Mouse (Mus musculus): Measurements from ENCODE around the gene Tm2d3.

The Tm2d3 gene

DNA sequence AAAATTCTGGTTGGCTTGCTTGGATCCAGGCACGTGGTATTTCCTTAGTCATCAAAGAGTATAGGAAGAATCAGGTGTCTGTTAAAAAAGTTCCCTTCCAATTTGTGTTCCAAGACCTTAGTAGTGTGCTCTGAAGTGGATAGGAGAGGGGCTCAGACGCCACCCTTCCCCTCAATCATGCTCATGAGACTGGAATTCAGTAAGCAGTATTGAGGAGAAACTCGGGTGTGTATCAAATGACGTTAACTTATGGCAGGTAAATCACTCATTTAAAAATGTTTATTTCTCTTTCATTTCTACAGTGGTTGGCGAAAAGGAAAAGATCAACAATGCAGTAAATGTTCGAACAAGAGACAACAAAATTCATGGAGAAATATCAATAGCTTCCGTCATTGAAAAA lies at the start of gene Tm2d3:
Tm2d3 (plus strand) TSS at position 301 of the 400 bp plus-strand sequence.
- in situ Hi-C loops (cut with MboI, MseI) = loop anchor here (10.0 kb wide), 1 partner anchor 1686 kb away; no protein-coding TSS in a partner anchor

DNA sequence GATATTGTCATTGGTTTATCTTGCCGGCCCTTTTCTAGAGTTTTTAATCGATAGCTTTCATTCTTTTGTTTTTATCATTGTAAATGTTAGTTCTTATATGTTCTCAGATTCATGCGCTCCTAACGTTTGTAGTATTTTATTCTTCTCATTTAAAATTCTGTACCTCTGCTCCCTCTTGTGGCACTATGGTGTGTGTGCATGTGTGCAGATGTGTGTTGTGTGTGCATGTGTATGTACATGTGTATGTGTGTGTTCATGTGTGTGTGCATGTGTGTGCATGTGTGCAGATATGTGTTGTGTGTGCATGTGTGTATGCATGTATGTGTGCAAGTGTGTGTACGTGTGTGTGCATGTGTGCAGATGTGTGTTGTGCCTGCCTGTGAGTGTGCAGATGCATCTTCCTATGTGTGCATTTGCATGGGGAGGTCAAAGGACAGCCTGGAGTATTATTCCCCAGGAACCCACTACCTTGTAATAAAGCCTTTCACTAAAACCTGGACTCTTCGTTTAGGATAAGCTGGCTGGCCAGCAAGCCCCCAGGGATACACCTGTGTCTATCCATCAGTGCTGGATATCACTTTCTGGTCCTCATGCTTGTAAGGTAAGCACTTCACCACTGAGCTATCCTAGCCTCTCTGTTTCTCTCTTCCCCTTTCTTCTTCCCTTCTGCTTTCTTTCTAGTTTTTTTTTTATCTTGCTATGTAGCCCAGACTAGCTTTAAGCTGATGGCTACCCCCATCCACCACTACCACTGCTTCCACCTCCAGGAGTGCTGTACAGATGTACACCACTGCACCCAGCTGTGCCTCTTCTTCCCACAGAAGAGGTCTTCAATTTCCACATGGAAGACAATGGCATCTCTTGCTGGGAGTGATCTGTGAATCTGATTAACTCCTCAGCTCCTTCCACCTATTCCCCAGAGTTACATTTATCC lies 48.3 kb upstream of the Tm2d3 start:
- in situ Hi-C loops (cut with MboI, MseI) = no loop called here

DNA sequence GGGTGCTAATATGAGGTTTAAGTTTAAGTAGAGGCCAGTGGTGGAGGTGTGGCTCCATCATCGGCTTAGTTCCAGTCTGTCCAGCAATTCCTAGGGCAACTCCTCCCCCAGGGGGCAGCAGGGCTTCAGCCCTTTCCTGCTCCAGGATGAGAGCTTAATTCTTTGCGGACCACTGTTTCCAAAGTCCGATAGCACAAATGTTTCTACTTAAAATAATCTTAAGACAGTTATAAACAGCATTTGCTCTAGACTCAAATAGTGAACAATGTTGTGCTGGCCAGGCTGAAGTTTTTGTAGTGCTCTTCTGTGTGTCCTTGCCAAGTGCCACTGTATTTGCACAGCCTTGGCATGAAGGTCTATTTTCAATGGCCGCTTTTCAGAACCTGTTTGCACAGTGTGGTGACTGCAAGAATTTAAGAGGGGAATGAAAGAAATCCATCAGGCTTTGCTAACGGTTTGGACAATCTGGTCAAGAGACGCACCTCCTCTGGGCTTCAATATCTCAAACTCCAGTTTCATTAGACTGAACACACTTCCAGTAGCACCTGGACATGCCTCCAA lies 47.0 kb upstream of the Tm2d3 start:
- in situ Hi-C loops (cut with MboI, MseI) = no loop called here

DNA sequence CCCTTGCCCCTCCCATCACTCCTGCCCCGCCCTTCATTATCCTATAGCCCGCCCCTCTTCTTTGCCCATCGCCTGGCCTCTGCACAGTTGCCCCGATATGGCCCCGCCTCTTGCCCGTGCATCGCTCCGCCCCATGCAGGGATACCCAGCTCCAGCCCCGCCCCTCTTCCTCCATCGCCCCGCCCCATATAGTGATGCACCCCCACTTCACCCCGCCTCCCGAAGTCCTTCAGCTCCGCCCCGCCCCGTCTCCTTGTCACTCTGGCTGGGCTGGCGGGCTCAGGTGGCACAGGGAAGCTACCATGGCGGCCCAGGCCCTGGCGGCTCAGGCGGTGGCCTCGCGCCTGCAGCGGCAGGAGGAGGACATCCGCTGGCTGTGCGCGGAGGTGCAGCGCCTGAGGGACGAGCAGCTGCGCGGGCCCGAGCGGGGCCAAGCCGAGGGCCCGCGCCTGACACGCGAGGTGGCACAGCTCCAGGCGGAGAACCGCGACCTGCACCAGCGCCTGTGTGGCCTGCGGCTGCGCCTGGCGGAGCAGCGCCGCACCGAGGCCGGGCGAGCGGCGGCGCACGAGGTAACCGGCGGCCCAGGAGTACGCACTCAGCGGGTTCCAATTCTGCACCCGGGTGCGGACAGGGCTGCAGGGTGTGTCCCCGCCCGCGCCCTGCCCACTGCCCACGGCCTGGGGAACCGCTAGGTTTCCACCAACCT lies 46.2 kb upstream of the Tm2d3 start, which contains the start of gene Tarsl2:
Tarsl2 (plus strand) TSS at position 256 of the 709 bp plus-strand sequence.
- in situ Hi-C loops (cut with MboI, MseI) = no loop called here

DNA sequence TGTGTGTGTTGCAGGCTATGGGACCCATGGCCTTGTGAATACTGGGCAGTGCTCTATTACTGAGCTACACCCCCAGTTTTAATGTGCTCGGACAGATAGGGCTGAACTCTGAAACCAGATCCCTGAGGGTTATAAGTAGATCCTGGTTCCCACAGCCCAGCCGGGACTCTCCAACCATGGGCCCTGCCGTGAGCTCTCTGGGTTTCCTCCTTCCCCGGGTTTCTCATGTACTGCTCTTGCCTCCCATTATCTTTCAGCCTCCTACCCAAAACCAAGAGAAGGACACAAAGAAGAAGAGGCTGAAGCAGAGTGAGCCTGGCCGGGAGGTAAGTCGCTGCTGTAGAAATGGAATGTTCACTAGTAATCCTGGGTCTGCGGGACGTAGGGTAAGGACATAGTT lies 45.0 kb upstream of the Tm2d3 start:
- in situ Hi-C loops (cut with MboI, MseI) = no loop called here

DNA sequence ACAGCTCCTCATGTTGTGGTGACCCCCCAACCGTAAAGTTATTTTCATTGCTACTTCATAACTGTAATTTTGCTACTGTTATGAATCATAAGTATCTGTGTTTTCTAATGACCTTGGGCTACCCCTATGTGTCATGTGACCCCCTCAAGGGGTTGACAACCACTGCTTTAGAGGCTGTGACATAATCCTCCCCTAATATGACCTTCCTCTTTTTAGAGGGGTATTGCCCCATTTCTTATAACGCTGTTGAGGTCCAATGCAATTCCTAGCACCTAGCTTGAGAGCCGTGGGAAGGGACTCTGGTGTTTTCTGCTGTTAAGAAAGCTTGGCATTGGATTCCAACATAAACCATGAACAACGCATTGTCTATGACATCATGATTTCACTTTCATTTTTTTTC lies 40.3 kb upstream of the Tm2d3 start:
- in situ Hi-C loops (cut with MboI, MseI) = no loop called here

DNA sequence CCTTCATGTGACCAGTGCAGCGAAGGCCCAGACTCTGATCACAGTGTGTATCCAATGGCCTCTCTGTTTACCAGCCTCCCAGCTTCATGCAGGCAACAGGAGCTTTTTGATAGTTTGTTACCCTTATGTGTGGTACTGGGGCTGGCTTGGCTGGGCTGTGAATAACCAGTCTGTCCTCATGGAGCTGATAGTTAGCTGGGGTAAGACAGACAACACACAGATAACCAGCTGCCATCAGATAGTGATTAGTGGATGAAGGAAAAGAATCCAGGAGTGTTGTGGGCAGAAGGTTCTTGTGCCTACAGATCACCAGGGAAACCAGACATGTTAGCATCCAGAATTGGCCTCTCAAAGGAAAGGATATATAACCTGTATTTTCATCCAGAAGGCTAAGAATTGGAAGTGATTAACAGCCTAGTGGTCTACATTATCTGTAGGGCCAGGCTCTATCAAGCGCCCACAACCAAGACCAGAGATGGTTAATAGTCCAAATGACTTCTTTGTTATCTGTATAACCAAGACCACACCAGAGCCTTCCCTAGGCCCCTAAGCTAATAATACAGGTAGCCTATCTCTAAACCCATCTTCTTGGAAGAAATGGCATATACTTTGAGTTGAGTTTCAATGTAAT lies 33.4 kb upstream of the Tm2d3 start:
- in situ Hi-C loops (cut with MboI, MseI) = loop anchor here (5.0 kb wide), 1 partner anchor 90 kb away; no protein-coding TSS in a partner anchor

DNA sequence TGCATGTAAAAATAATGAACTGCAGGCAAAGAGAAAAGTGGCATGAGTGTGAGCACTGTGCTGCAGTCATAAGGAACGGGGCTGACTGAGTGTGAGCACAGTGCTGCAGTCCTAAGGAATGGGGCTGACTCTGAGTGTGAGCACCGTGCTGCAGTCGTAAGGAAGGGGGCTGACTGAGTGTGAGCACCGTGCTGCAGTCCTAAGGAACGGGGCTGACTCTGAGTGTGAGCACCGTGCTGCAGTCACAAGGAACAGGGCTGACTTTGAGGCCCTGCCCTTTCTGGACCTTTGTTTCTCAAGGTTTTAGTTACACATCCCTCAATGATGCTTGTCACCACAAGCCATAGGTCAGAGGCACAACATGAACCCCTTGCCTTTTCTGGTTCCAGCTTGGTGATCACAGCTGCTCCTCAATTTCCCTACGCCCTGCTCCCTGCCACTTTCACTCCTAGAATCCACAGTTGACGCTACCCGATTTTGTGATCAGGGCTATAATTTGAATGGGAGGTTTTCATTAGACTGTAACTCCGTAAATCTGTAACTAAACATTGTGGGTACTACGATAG lies 27.7 kb upstream of the Tm2d3 start:
- in situ Hi-C loops (cut with MboI, MseI) = no loop called here

DNA sequence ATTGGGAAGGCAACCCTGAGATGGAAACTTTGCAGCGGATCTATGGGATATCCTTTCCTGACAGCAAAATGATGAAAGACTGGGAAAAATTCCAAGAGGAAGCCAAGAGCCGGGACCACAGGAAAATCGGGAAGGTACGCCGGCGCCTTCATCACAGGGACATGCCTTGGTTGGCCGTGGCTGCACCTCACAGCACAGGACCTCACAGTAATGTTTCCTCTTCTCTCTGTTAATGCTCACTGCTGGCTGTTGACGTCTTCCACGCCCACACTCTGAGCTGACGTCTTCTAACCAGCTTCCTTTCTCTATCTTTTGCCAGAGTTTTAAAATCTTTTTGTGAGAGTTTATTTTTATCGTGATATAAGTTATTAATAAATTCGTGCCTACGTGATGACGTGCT lies 27.1 kb upstream of the Tm2d3 start:
- in situ Hi-C loops (cut with MboI, MseI) = no loop called here

DNA sequence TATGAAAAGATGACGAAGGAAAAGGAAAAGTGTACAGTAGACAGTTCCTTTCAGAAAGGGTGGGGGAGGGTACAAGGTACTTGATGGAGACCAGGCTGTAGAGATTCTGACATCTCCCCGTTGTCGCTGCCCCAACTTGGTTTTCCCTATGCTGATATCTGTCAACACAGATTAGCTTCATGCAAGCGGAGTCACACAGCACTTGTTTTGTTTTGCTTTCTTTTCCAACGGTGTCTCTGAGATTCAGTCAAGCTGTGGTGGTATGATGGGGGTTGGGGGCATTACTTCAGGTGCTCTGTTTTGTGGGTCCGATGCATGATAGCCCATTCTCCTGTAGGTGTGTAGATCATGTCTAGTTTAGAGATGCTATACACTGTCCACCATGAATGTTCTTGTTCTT lies 23.5 kb upstream of the Tm2d3 start:
- in situ Hi-C loops (cut with MboI, MseI) = no loop called here

DNA sequence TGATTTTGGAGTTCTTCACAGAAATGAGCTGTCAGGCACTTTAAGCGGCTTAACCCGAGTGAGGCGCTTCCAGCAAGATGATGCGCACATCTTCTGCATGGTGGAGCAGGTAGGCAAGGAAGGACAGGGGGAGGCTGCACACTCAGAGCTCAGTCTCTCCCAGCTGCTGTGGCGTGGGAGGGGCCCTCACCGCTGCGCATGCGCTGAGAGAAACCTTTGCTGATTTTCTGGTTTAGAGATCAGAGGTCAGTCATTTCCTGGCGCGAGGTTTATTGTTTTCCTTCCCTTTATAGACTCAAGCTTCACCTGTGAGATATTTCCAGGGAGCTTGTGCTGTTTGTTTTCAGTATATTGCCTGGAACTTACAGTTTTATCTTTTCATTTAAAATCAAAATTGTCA lies 12.9 kb upstream of the Tm2d3 start:
- in situ Hi-C loops (cut with MboI, MseI) = no loop called here

DNA sequence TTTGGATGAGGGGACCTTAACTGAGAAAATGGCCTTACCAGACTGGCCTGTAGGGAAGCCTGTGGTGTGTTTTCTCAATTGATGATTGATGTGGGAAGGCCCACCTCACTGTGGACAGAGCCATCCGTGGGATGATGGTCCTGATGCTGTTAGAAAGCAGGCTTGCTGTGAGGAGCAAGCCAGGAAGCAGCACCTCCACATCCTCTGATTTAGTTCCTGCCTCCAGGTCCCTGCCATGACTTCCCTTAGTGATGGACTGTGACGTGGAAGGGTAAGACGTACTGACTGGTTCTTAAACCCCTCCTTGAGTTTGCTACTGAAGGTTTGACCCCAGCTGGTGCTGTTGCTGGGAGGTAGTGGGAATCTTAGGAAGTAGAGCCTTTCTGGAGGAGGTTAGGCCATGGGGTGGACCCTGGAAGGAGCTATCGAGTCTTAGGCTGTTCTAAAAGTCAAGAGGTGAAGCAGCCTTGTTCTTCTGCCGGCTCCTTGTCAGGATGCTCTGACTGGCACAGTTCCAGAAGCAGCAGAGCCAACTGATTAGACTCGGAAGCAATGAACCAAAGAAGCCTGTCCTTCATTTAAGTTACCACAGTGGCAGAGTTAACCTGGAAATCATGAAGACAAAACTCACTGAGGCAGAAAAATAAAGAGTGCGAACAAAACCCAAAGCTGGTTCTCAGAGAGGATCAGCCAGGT lies 11.9 kb upstream of the Tm2d3 start:
- in situ Hi-C loops (cut with MboI, MseI) = no loop called here

DNA sequence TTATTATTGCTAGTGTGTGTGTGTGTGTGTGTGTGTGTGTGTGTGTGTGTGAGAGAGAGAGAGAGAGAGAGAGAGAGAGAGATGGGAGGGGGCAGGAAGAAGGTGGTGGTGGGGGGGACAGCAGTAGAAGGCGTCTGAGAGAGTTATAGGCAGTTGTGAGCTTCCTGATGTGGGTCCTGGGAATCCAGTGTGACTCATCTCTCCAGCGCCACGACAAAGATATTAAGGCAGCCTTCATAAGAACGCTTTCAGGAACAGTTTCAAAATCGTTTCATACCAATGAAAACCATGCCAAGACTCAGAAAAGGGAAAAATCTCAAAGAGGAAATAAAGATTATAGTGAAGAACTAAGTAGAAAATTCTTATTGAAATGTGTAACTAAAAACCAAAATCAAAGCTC lies 9.8 kb upstream of the Tm2d3 start:
- in situ Hi-C loops (cut with MboI, MseI) = no loop called here

DNA sequence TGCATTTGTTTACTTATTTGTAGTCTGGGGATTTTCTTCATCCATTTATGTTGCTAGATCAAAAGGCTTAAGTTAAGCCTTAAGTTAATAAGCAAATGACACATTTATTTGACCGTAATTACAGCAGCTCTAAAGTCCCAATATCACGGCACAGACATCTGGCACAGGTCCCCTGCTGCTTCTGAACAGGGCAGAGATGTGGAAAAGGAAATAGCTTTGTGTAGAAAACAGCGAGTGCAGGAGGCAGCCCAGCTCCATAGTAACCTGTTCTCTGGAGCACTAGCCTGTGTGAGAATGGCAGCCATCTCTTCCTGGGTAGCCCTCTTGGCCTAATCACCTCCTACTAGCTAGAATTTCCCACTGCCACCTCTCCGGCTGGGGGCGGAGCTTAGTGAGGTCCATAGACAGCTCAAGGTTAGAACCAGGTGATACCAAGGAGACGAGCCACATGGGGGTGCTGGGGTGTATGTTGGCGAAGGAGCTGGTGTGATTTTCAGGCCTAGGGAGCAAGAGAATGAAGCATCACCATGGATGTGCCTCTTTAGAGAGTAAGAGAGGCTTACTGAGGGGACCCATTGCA lies 6.6 kb upstream of the Tm2d3 start:
- in situ Hi-C loops (cut with MboI, MseI) = no loop called here

DNA sequence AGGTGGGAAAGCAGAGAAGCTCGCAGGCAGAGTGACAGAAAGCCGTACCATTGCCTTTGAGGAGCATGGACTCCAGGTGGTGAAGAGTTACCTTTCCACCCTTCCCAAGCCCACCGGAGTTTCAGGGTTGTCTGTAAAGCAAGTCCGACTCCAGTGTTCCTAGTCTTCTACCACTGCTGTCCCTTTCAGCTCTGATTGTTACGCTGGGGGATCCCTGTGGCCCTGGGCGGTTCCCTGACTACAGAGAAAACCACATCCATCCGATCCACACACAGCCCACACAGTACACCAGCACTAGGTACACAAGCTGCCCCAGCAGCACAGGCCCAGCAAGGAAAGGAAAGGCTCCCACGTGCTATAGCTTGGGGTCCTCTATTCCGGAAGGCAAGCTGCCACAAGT lies 4.3 kb upstream of the Tm2d3 start:
- in situ Hi-C loops (cut with MboI, MseI) = no loop called here

DNA sequence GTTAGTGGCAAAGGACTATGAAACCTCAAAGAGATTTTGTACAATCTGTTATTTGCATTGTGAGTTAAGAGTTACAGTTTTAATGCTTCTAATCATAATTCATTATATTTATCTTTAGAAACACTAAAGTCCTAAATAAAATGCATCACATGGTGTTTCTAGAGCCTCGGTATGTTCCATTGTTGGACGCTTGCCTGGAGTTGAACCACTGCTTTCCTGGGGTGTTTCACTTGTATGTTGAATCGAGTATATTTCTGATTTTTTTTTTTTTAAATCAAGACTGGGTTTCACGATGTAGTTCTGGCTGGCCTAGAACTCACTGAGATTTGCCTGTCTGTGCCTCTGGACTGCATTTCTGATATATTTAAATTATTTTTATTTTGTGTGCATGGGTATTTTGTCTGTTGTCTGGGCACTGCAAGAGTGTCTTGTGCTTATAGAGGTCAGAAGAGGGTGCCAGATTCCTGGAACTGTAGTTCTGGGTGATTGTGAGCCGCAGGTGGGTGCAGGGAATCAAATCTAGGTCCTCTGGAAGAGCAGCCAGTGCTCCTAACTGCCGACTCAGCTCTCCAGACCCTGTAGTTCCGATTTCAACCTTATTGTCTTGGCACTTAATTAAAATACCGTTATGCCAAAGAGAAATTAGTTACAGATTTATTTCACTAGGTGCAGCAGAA lies 1.1 kb downstream of the Tm2d3 start:
- in situ Hi-C loops (cut with MboI, MseI) = loop anchor here (10.0 kb wide), 1 partner anchor 1687 kb away; no protein-coding TSS in a partner anchor

DNA sequence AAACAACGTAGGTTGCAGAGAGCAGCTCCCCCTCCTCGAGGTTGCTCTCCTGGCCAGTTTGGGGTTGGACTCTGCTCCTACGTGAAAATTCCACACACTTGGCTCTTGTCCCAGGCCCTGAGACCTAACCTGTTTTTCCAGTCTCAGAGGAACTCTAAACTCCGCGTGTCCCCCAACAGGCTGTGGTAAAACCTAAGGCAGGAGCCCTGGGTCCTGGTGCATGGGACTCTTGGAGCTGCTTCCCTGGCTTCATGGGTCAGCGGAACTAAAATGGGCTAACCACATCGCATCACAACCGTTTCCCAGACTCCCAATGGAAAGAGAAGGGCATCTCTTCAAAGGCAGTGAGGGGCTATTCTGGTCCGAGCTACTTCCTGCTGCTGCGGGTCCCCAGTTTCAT lies 1.9 kb downstream of the Tm2d3 start:
- in situ Hi-C loops (cut with MboI, MseI) = loop anchor here (10.0 kb wide), 1 partner anchor 1688 kb away; no protein-coding TSS in a partner anchor

DNA sequence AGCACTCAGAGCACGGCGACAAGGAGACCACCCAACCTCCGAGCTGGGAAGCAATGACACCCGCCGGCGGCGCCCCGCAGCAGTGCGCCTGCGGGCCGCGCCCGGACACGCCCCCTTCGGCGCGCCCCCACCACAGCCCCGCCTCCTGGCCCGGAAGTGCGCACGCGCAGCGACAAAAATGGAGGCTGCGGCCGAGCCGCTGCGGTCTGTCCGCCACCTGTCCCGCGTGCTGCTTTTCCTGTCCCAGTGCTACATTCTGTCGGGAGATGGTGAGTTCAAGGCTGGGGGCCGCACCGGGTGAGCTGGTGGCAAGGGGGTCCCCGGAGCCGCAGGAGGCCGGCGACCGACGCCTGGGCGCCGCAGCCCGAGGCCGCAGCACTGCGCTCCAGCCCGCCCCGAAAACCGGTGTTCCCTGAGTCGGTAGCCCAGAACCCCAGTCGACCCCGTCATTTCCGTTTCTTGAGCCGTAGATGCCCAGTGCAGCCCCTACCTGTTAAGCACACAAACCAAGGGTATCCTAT lies 2.4 kb downstream of the Tm2d3 start:
- in situ Hi-C loops (cut with MboI, MseI) = loop anchor here (10.0 kb wide), 1 partner anchor 1689 kb away; no protein-coding TSS in a partner anchor

DNA sequence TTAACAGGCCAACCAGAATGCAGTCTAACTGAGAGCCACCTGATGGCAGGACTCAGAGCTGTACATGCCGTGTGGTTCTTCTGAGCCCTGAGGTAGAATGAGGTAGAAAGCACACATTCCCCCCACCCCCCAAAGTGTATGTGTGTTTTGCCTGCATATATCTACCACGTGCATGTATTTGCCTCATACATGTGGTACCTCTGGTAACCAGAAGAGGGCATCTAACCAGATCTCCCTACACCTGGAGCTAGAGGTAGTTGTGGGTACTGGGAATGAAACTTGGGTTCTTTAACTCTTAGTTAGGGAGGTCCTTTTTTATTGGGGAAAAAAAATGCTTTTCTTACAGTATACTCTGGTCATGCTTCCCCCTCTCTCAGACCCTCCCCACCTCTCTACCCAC lies 5.5 kb downstream of the Tm2d3 start:
- in situ Hi-C loops (cut with MboI, MseI) = loop anchor here (10.0 kb wide), 1 partner anchor 1692 kb away; no protein-coding TSS in a partner anchor
